Mouse (Mus musculus) cerebellum, adult 2 months (tissue): ENCODE results near the gene Glt8d2. TPM values are rescaled to one million over a fixed set of nuclear protein-coding genes. Genes with fewer than 3 reads are reported as not detected.

Experiments used
- DNase-seq, 2 experiments: peaks; one replicate each; pipeline ENCODE4 v3.0.0; 2021
- H3K27ac ChIP-seq: fragments of 200-500 bp; 2 replicates; pipeline ENCODE4 v1.5.1; 2012; ENCODE audit warnings: low read length, control low read depth, inconsistent platforms; ENCODE audit not compliant: insufficient read depth
- H3K27me3 ChIP-seq: fragments of 200-500 bp; 2 replicates; pipeline ENCODE4 v1.6.1; 2012; ENCODE audit warnings: inconsistent platforms, mild to moderate bottlenecking, low read length, moderate library complexity; ENCODE audit not compliant: control insufficient read depth, insufficient read depth
- H3K4me1 ChIP-seq: fragments of 200-500 bp; 2 replicates; pipeline ENCODE4 v1.6.1; 2011; ENCODE audit warnings: low read length; ENCODE audit not compliant: control insufficient read depth, insufficient read depth
- H3K4me3 ChIP-seq: fragments of 200-500 bp; replicated peaks from 2 replicates; pipeline ENCODE3; 2011; ENCODE audit warnings: mild to moderate bottlenecking, low read depth, low read length, control low read depth; ENCODE audit not compliant: insufficient read depth
- CTCF ChIP-seq: fragments of 200-500 bp; IDR thresholded peaks from 2 replicates; pipeline ENCODE4 v1.5.1; 2011; ENCODE audit warnings: low read depth, mild to moderate bottlenecking, control low read depth, low read length, moderate library complexity, borderline replicate concordance; ENCODE audit not compliant: insufficient read depth
- POLR2A ChIP-seq: fragments of 200-500 bp; IDR thresholded peaks from 2 replicates; pipeline ENCODE4 v1.6.1; 2011; ENCODE audit warnings: low read length, control low read depth, borderline replicate concordance; ENCODE audit not compliant: insufficient read depth
- WGBS: fragments of 180-500 bp; shearing (Covaris S2); methylation state at CpG from one replicate; pipeline ENCODE4 v1.1.7; 2018; 5-methylcytosine and 5-hydroxymethylcytosine counted together
- polyA plus RNA-seq: library from polyadenylated mRNA; depleted of rRNA; stranded (reverse); fragments of >200 nt; gene quantifications from 2 replicates; pipeline ENCODE4 v1.2.3, GENCODE M21; 2012

Gene Glt8d2
- polyA plus RNA-seq, 1 experiment, result 1.1 TPM

- no peaks in the 10 kb centered on the region for H3K27me3 ChIP-seq
- TF ChIP-seq POLR2A (no peak), CTCF (no peak)
- 64% methylated on average over 2 of the region's 2 CpGs for WGBS
- no peak for DNase-seq
- no peak overlapping the region for H3K4me3 ChIP-seq
- H3K27ac ChIP-seq, result no peak overlapping the region
- H3K4me1 ChIP-seq, result peaks cover 9% of the 10 kb centered on the region
These were observed 5.0 kb downstream of the Glt8d2 start for GRCm38 (mm10) chr10:82685440-82685839.

- H3K4me3 ChIP-seq, result no peak overlapping the region
- DNase-seq, result peak in 1 of 2 experiments; percentile 58
- 17% methylated on average over 7 of the region's 7 CpGs for WGBS
- H3K27me3 ChIP-seq, result no peaks in the 10 kb centered on the region
- peaks cover 12% of the 10 kb centered on the region for H3K4me1 ChIP-seq
- no peak for TF ChIP-seq CTCF
- TF ChIP-seq POLR2A, result no peak
- H3K27ac ChIP-seq, result peak overlapping the region; percentile 57; the same call in 1 of the 2 replicates
These were observed 8.8 kb downstream of the Glt8d2 start for GRCm38 (mm10) chr10:82681639-82682038.

GRCm38 (mm10) chr10:82680769-82681168 is 9.7 kb downstream of the Glt8d2 start:
- no peak overlapping the region for H3K4me3 ChIP-seq
- H3K27me3 ChIP-seq, result no peaks in the 10 kb centered on the region
- WGBS, result 43% methylated on average over 5 of the region's 5 CpGs
- TF ChIP-seq CTCF, result no peak
- no peak for DNase-seq
- no peak overlapping the region for H3K27ac ChIP-seq
- H3K4me1 ChIP-seq, result peaks cover 14% of the 10 kb centered on the region

- 10% methylated on average over 6 of the region's 6 CpGs for WGBS
- Histone ChIP-seq H3K4me1 (peaks cover 14% of the 10 kb centered on the region), H3K4me3 (no peak overlapping the region), H3K27ac (peak overlapping the region; percentile 94), H3K27me3 (no peaks in the 10 kb centered on the region)
- 0 out of 2 replicates have a peak, but pooled peaks have one; percentile 24 for TF ChIP-seq POLR2A
- TF ChIP-seq CTCF, result no peak
- peak; percentile 92 to 96 for DNase-seq
These were observed 13.5 kb downstream of the Glt8d2 start for GRCm38 (mm10) chr10:82676949-82677348.

- WGBS, result 79% methylated on average over 6 of the region's 6 CpGs
- Histone ChIP-seq H3K4me1 (peaks cover 3% of the 10 kb centered on the region), H3K27ac (no peak overlapping the region), H3K4me3 (no peak overlapping the region), H3K27me3 (no peaks in the 10 kb centered on the region)
- no peak for TF ChIP-seq CTCF
- DNase-seq, result no peak
These were observed 20.2 kb downstream of the Glt8d2 start for GRCm38 (mm10) chr10:82670205-82670604.

GRCm38 (mm10) chr10:82666436-82667234 is 23.8 kb downstream of the Glt8d2 start:
- H3K27me3 ChIP-seq, result no peaks in the 10 kb centered on the region
- peaks cover 9% of the 10 kb centered on the region for H3K4me1 ChIP-seq
- DNase-seq, result peak; percentile 88 to 91
- peak overlapping the region; percentile 50 for H3K4me3 ChIP-seq
- WGBS, result 14% methylated on average over 22 of the region's 22 CpGs
- no peak overlapping the region for H3K27ac ChIP-seq
- TF ChIP-seq CTCF (peak; percentile 89), POLR2A (no peak)

- TF ChIP-seq CTCF (no peak), POLR2A (no peak)
- no peaks in the 10 kb centered on the region for H3K27me3 ChIP-seq
- no peak for DNase-seq
- WGBS, result 61% methylated on average over 3 of the region's 3 CpGs
- no peak overlapping the region for H3K4me3 ChIP-seq
- no peak overlapping the region for H3K27ac ChIP-seq
- H3K4me1 ChIP-seq, result peaks cover 12% of the 10 kb centered on the region
These were observed 24.5 kb downstream of the Glt8d2 start for GRCm38 (mm10) chr10:82665951-82666350.

GRCm38 (mm10) chr10:82663289-82663688 is 27.2 kb downstream of the Glt8d2 start:
- TF ChIP-seq CTCF (no peak), POLR2A (no peak)
- H3K4me3 ChIP-seq, result no peak overlapping the region
- H3K4me1 ChIP-seq, result peaks cover 12% of the 10 kb centered on the region
- DNase-seq, result no peak
- H3K27me3 ChIP-seq, result no peaks in the 10 kb centered on the region
- 89% methylated on average over 2 of the region's 2 CpGs for WGBS
- H3K27ac ChIP-seq, result no peak overlapping the region
